Mouse (Mus musculus): Measurements from ENCODE around the gene Cxcl10. TPM values are rescaled to one million over a fixed set of nuclear protein-coding genes. Genes with fewer than 3 reads are reported as not detected.
"Not testable (repeated sequence)": the region's sequence is repeated elsewhere in the genome, so short reads cannot be mapped to it uniquely, and the experiment has no call there.

Cxcl10 gene
- total RNA-seq, 2 experiments from 2014 or later: not detected

DNA sequence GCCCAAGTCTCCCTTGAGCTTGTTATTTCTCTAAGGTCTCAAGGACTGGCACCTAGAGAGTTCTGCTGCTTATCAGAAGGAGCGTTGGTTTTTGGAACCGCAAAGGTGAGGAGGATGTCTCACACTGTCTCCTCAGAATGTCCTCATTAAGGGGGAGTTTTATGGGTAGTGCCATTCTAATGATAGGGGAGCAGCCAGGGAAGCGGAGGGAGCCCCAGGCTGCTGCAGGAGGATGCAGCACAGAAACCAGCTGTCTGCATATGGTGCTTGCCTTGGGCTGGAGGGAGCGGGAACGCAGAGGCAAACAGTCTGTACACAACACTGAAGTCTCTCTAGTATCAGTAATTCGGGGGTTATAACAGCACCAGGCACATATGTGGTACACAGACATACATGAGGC lies 22.2 kb upstream of the Cxcl10 start:
- intact Hi-C loops (cut with DNase I): no loop called here
- DNase-seq (ENCODE audit: low spot score in 2 of 2): no peak

DNA sequence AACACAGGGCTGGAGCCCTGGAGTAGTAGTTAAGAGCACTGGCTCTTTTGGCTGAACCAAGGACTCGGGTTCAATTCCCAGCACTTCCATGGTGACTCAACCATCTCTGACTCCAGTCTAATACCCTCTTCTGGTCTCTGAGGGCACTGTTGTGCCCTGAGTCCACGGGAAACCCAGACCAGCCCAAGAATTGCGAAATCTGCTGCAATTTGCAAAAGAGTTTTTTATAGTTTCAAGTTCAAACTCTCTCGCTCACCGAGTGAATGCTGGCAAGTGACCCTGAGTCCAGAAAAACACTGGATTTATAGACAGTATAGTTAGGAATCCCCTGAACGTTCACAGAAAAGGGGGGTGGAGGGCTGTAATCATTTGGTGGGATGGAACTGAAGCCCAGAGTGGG lies 21.7 kb upstream of the Cxcl10 start:
- intact Hi-C loops (cut with DNase I): no loop called here
- DNase-seq (ENCODE audit: low spot score in 2 of 2): no peak

DNA sequence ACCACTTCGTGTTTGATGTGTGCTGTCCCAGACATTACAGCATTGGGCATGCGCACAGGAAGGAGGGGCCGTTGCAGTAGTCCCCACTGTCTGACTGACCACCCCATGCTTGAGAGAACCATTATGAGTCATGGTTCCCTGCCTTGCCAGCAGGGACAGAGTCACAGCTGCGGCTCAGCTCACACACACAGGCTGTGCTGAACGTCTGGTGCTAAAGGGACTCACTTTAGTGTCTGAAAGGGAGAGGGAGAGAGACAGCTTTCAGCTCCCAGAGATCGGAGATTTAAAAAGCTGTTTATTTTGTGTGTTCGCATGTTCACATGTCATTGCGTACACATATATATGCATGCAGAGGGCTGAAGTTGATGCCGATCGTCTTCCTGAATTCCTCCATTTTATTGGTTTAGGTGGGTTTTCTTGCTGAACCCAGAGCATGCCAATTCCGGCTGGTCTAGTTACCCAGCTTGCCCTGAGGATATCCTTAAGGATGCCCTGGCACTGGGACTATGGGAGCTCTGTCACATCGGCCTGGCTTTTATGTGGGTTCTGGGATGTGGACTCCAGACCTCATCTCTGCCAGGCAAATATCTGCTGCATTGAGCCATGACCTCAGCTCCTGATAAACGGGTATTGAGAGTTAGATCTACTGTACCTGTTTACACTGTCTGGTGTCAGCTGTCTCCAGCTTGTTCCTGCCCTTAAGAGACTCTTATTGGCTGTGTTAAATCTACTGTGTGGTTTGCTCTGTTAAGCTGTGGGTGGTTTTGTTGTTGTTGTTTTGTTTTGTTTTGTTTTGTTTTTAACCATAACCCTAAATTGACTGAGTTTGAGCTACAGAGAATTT lies 20.7 kb upstream of the Cxcl10 start:
- intact Hi-C loops (cut with DNase I): no loop called here
- DNase-seq (ENCODE audit: low spot score in 2 of 2): peak; percentile 55 to 72

DNA sequence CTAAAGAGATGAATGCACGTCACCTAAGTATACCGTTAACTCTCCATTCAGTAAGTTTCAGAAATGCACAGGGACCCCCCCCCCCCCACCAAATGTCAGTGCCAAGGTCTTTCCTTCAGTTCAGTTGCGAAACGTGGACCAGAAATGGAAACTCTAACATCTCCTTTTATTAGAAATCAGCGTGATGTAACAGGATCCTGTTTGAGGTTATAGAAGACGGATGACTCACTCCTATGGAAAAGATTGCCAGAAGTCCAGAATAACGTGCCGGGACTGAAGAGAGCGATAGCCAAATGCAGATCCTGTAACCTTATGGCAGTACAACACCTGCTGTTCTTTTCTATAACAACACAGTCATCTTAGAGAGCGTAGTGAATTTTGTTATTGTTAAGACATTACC lies 19.7 kb upstream of the Cxcl10 start:
- DNase-seq (ENCODE audit: low spot score in 2 of 2): no peak
- intact Hi-C loops (cut with DNase I): no loop called here

DNA sequence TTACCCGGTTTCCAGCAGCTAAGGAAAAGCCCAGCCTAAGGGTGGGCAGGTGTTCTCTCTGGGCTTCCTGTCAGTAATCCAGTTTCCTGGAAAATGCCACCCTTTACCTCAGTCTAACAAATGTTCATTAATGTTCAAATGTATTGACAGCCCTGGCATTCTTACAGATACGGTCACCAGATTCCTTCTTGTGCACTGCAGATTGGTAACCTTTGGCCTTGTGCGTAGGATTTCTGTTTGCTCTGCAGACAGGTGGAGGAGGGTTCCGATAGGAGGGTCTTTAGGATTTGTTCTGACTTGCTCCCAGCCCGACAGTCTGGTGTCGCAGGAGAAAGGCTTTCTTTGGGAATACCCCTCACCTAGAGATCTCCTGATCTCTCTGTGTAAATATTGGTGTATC lies 17.9 kb upstream of the Cxcl10 start:
- DNase-seq (ENCODE audit: low spot score in 2 of 2): no peak
- intact Hi-C loops (cut with DNase I): no loop called here

DNA sequence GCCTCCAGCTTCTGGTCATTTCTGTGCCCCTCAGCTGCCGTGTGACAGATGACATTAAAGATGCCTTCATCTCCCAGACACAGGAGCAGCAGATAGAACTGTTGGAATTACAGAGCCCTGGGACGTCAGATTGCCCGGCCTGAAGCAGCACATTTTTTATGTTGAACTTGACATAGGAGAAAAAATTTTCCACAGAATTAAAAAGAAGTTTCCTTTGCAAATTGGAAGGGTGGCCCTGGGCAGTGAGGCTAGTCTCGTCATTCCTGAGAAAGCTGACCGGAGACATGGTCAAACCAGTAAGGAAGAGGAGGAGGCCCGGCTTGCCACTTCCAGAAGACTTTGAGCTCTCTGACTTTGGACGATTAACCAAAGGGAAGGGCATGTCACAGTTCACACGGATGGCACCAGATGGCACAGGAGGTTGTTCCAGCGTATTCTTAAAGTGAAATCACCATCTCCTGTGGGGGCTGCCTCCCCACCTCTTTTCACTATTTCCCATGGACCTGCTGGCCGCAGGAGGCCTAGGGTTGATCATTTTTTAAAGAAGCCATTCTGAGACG lies 16.5 kb upstream of the Cxcl10 start:
- DNase-seq (ENCODE audit: low spot score in 2 of 2): no peak
- intact Hi-C loops (cut with DNase I): no loop called here

DNA sequence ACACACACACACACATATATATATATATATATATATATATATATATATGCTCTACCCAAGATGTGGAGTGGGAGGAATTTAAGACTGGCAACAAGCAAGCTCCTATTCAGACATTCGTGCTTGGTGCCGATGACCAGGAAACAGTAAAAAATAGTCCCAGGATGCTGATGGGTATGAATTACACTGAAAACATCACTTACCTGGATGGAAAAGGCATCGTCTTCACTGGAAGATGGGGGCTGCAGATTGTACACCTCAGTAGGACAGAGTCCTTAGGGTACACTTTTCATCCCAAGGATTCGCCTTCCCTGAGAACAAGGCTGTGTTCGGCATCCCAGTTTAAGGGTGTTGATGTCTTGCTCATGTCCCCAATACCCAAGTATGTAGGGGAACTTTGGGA lies 15.3 kb upstream of the Cxcl10 start:
- DNase-seq (ENCODE audit: low spot score in 2 of 2): no peak
- intact Hi-C loops (cut with DNase I): no loop called here

DNA sequence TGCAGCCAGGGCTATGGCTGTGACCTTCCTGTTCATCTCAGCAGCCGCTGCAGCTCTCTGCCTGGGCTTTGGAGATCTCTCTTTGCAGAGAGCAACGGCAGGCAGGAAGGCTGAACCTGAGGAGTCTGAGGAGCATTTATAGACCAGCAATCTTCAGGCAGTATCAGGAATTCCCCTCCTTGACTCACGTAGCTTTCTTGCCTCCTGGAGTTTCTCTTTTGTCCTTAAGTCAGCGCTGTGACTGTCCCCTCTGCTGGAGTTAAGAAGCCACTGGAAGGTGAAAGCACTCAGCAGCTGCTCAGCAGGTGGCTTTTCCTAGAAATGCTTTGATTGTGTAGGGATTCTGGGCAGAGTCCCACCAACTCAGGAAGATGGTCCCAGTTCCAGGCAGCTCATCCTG lies 14.5 kb upstream of the Cxcl10 start:
- DNase-seq (ENCODE audit: low spot score in 2 of 2): no peak
- intact Hi-C loops (cut with DNase I): no loop called here

DNA sequence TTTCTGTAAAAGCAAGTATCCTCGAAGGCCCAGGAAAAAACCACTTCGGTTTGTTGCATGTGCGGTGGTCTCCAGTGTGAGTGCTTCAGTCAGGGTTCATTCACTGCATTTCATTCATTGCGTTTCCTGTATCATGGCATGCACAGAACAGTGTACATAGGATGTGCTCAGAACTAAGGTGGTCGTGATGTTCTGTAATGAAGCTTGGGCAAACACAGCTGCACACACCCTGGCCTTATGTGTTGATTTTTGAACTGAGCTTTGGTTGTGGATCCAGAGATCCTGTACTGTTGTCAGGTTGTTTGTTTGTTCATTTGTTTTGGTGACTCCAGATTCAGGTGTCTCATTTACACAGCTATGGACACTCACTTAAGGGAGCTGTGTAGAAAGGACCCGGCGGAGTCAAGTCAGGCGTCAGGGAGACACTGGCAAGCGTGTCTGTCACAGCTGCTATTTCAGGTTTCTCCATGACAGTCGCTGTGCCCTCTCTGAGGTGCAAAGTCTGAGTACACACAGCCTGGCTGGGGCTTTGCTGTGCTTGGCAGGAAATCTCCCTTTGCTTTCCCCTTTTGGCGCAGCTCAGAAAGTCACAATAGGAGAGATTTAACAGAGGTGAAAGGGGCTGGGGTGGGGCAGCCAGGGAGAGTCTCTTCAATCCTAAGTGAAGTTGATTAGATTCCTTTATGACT lies 10.2 kb upstream of the Cxcl10 start:
- intact Hi-C loops (cut with DNase I): no loop called here
- DNase-seq (ENCODE audit: low spot score in 2 of 2): no peak

DNA sequence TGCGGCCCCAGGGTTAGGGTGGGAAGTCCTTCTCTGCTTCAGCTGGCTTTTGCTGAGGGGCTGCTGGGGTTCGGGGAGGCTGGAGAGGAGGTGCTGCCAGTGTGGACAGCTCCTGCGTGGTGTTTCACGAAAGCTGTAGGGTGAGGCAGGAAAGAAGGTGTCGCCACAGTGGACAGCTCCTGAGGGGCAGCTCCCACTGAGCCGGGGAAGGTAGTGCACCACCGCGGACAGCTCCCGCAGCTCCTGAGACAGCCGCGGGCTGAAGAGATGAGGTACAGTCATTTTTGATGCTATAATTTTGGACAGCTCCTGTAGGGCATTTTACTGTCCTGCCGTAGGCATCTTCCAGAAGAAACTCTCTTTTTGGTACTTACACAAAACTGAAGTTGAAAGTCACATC lies 9.3 kb upstream of the Cxcl10 start:
- DNase-seq (ENCODE audit: low spot score in 2 of 2): no peak
- intact Hi-C loops (cut with DNase I): no loop called here

DNA sequence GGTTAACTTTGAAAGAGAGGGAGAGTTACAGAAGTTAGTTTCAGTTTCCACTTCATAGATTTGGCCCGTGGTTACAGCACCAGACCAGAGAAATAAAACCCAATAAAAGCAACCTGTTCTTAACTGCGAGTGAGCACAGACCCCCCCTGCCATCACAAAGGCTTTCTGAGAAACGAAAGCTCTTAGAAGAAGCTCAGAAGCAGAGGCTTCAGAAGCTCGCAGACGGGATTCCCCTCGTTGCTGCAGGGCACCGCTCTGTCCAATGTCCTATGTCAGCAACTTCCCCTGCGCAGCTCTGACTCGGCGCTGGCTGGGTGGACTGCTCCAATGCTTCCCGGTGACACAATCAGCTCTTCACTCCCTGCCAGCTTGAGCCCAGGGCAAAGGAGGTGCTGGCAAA lies 4.8 kb upstream of the Cxcl10 start:
- DNase-seq (ENCODE audit: low spot score in 2 of 2): no peak
- intact Hi-C loops (cut with DNase I): no loop called here

DNA sequence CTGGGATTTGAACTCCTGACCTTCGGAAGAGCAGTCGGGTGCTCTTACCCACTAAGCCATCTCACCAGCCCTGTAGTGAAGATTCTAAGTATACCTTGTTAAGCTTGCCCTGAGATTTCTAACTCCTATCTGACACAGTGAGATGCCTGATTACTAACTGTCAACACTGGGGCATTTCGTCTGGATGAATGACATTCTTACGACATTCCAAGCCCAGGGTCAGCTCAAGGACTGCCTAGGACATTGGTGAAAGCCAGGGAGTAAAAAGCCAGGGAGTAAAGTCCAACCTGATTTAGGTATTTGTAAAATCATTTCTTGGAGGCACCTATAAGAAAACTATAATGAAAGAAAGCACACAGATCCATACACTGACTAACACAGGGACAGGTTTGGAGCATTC lies 4.0 kb upstream of the Cxcl10 start:
- DNase-seq (ENCODE audit: low spot score in 2 of 2); intact Hi-C loops (cut with DNase I): not testable (repeated sequence)

DNA sequence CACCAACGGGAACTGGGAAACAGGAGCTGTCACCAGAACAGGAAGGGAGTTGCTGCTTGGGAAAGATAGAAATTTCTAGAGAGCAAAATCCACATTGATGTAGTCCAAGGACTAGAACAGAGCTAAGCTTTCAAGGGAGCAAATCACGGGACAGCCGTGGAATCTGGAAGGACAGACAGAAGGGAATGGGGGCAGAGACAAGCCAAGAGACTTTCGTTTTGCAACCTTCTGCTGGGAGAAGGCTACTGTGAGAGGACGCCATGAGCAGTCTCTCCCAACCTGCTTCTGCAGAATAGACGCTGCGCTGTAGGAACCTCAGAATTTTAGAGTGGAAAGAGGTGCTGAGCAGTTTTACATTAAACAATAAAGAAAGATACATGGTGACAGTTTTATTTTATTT lies 1.0 kb upstream of the Cxcl10 start:
- intact Hi-C loops (cut with DNase I): no loop called here
- no peak for DNase-seq (ENCODE audit: low spot score in 2 of 2)

DNA sequence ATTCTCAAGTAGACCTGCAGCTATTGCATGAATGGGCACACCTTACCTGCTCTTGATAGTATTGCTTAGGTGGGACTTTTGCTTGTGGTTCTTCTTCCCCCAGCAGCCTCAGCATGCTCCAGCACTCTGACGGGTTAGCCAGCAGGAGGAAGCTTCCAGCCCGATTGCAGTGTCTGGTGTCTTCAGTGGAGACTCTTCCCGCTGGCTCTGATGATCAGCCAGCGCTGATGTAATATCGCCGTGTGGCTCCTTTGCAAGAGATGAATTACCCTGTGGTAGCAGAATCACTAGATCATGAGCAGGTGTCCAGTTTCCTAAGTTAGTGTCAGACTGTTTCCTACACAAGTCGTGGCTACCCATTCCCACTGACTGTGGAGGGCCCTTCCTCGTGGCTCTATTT lies 3.7 kb downstream of the Cxcl10 start:
- DNase-seq (ENCODE audit: low spot score in 2 of 2): no peak
- intact Hi-C loops (cut with DNase I): no loop called here

DNA sequence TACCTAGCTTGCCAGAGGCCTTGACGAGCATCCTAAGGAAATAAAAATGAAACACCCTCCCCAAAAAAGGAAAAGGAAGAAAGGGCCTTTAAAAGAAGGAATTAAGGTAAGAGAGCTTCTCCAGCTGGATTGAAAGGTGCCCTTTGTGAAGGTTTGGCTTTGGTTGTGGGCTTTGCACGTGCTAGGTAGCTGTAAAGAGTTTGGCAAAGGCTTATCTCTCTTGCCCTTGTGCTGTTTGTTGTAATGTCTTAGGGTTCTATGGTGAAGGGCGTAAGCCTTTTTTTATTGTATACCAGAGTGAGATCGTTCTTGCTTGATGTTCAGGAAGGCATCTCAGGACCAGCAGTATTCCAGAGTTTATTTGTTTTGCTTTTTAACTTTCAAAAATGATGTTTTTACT lies 8.1 kb downstream of the Cxcl10 start:
- intact Hi-C loops (cut with DNase I): no loop called here
- DNase-seq (ENCODE audit: low spot score in 2 of 2): no peak

DNA sequence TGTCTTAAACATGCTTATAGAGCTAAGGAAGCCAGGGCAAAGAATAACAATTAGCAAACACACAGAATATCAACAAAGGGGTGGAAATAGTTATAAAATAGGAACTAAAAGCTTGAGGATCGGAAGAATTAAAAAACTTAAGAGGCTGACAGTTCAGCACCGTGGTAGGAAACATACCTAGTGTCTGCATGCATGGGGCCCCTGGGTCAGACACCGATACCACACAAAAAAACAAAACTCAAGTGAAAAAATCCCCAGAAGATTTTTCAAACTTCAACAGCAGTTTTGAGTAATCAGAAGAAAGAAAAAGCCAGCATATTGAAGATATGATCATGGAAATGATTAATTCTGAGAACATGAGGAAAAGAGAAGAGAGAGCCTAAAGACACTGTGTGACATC lies 11.9 kb downstream of the Cxcl10 start:
- DNase-seq (ENCODE audit: low spot score in 2 of 2): no peak
- intact Hi-C loops (cut with DNase I): no loop called here

DNA sequence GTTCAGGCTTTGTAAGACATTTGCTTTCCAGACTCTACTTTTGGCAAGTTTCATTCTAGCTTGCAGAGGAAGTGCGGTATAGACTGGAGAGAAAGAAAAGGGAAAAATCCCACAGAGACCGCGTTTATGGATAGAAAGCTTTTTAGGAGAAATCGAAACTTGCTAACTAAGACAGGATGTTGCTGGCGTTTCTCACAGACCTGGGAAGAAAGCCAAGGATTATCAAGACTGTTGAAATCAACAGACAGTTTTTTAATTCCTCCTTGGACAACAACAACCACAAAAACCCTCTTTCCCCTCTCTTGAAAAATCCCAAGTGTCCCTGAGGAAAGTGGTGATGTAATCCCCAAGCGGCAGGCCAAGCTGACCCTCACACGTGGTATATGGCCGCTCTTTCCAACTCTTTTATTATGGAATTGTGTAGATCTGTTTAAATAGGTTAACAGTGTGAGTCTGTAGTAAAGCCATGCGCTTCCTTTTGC lies 16.3 kb downstream of the Cxcl10 start:
- intact Hi-C loops (cut with DNase I): no loop called here
- no peak for DNase-seq (ENCODE audit: low spot score in 2 of 2)

DNA sequence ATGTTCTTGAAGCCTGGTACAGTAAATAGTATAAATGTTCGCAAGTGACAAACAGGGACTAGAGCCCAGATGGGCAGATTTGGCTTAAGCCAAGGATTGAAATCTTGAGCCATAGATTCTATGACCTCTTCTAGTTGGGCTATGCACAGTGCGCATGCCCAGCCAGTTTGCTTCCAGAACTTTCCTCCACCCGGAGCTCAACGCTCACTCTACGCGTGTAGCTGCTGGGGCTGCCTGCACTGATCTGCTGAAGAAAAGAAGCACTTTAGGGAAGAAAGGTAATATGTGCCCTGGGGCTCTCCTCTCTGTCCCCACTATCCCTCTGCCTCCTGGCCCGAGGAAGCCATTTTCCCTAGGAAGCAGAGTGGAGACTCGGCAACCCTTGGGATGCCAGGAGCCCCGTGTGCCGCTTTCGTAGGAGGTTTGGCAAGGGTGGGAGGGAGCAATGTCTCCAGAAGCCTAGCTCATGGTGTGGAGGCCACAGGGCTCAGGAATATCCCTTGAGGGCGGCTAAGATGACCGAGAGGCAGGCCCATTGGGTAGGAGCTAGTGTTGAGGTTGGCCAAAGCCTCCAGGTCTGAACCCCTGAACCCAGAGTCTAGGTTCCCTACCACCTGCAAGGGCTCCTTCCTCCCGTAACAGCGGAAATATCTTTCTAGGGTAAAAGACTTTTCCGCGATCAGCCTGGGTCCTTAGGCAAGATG lies 16.9 kb downstream of the Cxcl10 start, which contains the start of gene Art3:
TSS of gene Art3 (plus strand) at position 193 of the 704 bp plus-strand sequence.
- no peak for DNase-seq (ENCODE audit: low spot score in 2 of 2)
- intact Hi-C loops (cut with DNase I): no loop called here

DNA sequence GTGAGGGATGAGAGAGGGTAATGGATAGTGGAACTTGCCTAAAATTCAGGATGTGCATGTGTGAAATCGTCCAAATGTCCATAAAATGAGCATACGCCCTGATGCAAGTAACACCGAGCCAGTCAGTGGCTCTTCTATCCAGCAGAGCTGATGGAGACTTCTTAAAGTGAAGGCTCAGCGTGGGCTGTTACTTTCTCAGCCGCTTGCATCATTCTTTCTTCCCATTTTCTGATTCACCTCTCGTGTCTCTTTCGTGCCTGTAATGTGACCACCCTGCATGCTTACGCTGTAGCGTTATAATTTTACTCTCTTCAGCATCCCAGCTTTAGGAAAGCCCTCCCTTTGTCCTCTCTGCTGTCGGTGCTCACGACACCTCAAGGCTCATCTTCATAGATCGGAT lies 17.6 kb downstream of the Cxcl10 start:
- intact Hi-C loops (cut with DNase I): no loop called here
- no peak for DNase-seq (ENCODE audit: low spot score in 2 of 2)

DNA sequence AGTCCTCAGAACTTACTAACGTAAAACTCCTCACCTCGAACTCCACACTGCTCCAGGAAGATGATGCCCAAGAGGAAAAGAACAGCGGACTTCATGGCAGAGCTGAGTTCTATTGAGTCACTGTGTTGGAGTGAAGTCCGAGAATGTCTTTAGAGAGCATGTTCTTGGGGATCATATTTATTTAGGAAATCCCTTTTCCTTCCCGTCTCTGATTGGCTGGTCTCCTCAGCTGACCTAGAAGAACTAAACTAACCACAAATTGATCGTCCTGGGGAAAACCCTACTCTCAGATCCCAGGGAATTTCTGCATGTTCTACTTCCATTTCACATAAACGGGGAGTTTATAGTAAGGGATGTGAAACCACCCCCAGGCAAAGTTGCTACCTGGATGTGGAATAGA lies 20.8 kb downstream of the Cxcl10 start, which contains the start of gene Cxcl9:
TSS of gene Cxcl9 (minus strand) at position 151 of the 400 bp plus-strand sequence.
- intact Hi-C loops (cut with DNase I): no loop called here

More for the DNA sequence above, 20.8 kb downstream of the Cxcl10 start, which contains the start of gene Cxcl9:
- no peak for DNase-seq (ENCODE audit: low spot score in 2 of 2)

Data from left cerebral cortex, postnatal 14 days (tissue).